Mouse (Mus musculus): ENCODE measurements around the gene Kdelr1.

GRCm38 (mm10) chr7:45848447-45849027 is 24.0 kb upstream of the Kdelr1 start:
- TF ChIP-seq POLR2A (IDR thresholded peaks at IDR 0.05; ENCODE audit: control insufficient read depth, low read depth, low read length), result no peak
- TF ChIP-seq CTCF (IDR thresholded peaks at IDR 0.05; ENCODE audit: control insufficient read depth, insufficient read depth, insufficient replicate concordance, low read depth, low read length), result no peak

Measured in testis, adult 2 months (tissue).